Mouse (Mus musculus): Measurements from ENCODE around the gene Zfp639. TPM values are rescaled to one million over a fixed set of nuclear protein-coding genes. Genes with fewer than 3 reads are reported as not detected.

The Zfp639 gene
- polyA plus RNA-seq, 1 experiment, result 53.5 TPM

GRCm38 (mm10) chr3:32494387-32495087 lies 15.5 kb upstream of the Zfp639 start:
- no peak for DNase-seq
- Histone ChIP-seq H3K4me3 (replicated peaks; ENCODE audit: insufficient read depth, low read depth, low read length) (no peak overlapping the region), H3K27ac (ENCODE audit: insufficient read depth, low read length) (no peak overlapping the region), H3K4me1 (ENCODE audit: control insufficient read depth, insufficient read depth, low read length) (no peaks in the 10 kb centered on the region; the same call in 1 of the 2 replicates), H3K27me3 (ENCODE audit: control insufficient read depth, insufficient read depth, low read length) (no peaks in the 10 kb centered on the region)
- 85% methylated on average over 8 of the region's 8 CpGs for WGBS
- no peak for TF ChIP-seq CTCF (IDR thresholded peaks at IDR 0.05; ENCODE audit: borderline replicate concordance, insufficient read depth, low read depth, low read length)
- no peak for TF ChIP-seq POLR2A (IDR thresholded peaks at IDR 0.05; ENCODE audit: borderline replicate concordance, insufficient read depth, low read length)

- TF ChIP-seq CTCF (IDR thresholded peaks at IDR 0.05; ENCODE audit: borderline replicate concordance, insufficient read depth, low read depth, low read length), result no peak
- no peak for TF ChIP-seq POLR2A (IDR thresholded peaks at IDR 0.05; ENCODE audit: borderline replicate concordance, insufficient read depth, low read length)
- Histone ChIP-seq H3K4me1 (ENCODE audit: control insufficient read depth, insufficient read depth, low read length) (no peaks in the 10 kb centered on the region; the same call in 1 of the 2 replicates), H3K27me3 (ENCODE audit: control insufficient read depth, insufficient read depth, low read length) (no peaks in the 10 kb centered on the region), H3K4me3 (replicated peaks; ENCODE audit: insufficient read depth, low read depth, low read length) (no peak overlapping the region), H3K27ac (ENCODE audit: insufficient read depth, low read length) (no peak overlapping the region)
- 34% methylated on average over 8 of the region's 8 CpGs for WGBS
- DNase-seq, result no peak
These were observed 14.8 kb upstream of the Zfp639 start for GRCm38 (mm10) chr3:32495088-32495770.

- no peaks in the 10 kb centered on the region for H3K27me3 ChIP-seq (ENCODE audit: control insufficient read depth, insufficient read depth, low read length)
- H3K4me3 ChIP-seq (replicated peaks; ENCODE audit: insufficient read depth, low read depth, low read length), result no peak overlapping the region
- WGBS, result 24% methylated on average over 8 of the region's 8 CpGs
- H3K4me1 ChIP-seq (ENCODE audit: control insufficient read depth, insufficient read depth, low read length), result no peaks in the 10 kb centered on the region; the same call in 1 of the 2 replicates
- H3K27ac ChIP-seq (ENCODE audit: insufficient read depth, low read length), result no peak overlapping the region
- DNase-seq, result no peak
- TF ChIP-seq CTCF (IDR thresholded peaks at IDR 0.05; ENCODE audit: borderline replicate concordance, insufficient read depth, low read depth, low read length) (no peak), POLR2A (IDR thresholded peaks at IDR 0.05; ENCODE audit: borderline replicate concordance, insufficient read depth, low read length) (no peak)
These were observed 14.0 kb upstream of the Zfp639 start for GRCm38 (mm10) chr3:32495856-32496710.

- H3K27ac ChIP-seq (ENCODE audit: insufficient read depth, low read length), result no peak overlapping the region
- 91% methylated on average over 1 of the region's 1 CpGs for WGBS
- H3K27me3 ChIP-seq (ENCODE audit: control insufficient read depth, insufficient read depth, low read length), result no peaks in the 10 kb centered on the region
- no peaks in the 10 kb centered on the region; the same call in 1 of the 2 replicates for H3K4me1 ChIP-seq (ENCODE audit: control insufficient read depth, insufficient read depth, low read length)
- DNase-seq, result no peak
- H3K4me3 ChIP-seq (replicated peaks; ENCODE audit: insufficient read depth, low read depth, low read length), result no peak overlapping the region
- TF ChIP-seq CTCF (IDR thresholded peaks at IDR 0.05; ENCODE audit: borderline replicate concordance, insufficient read depth, low read depth, low read length), result no peak
- no peak for TF ChIP-seq POLR2A (IDR thresholded peaks at IDR 0.05; ENCODE audit: borderline replicate concordance, insufficient read depth, low read length)
These were observed 13.4 kb upstream of the Zfp639 start for GRCm38 (mm10) chr3:32496711-32497070.

GRCm38 (mm10) chr3:32500346-32500745 lies 9.7 kb upstream of the Zfp639 start:
- Histone ChIP-seq H3K27me3 (ENCODE audit: control insufficient read depth, insufficient read depth, low read length) (no peaks in the 10 kb centered on the region), H3K4me3 (replicated peaks; ENCODE audit: insufficient read depth, low read depth, low read length) (no peak overlapping the region), H3K27ac (ENCODE audit: insufficient read depth, low read length) (no peak overlapping the region), H3K4me1 (ENCODE audit: control insufficient read depth, insufficient read depth, low read length) (no peaks in the 10 kb centered on the region)
- DNase-seq, result no peak
- 92% methylated on average over 2 of the region's 2 CpGs for WGBS
- TF ChIP-seq CTCF (IDR thresholded peaks at IDR 0.05; ENCODE audit: borderline replicate concordance, insufficient read depth, low read depth, low read length), result no peak
- TF ChIP-seq POLR2A (IDR thresholded peaks at IDR 0.05; ENCODE audit: borderline replicate concordance, insufficient read depth, low read length), result no peak

- no peak for TF ChIP-seq POLR2A (IDR thresholded peaks at IDR 0.05; ENCODE audit: borderline replicate concordance, insufficient read depth, low read length)
- TF ChIP-seq CTCF (IDR thresholded peaks at IDR 0.05; ENCODE audit: borderline replicate concordance, insufficient read depth, low read depth, low read length), result no peak
- Histone ChIP-seq H3K4me1 (ENCODE audit: control insufficient read depth, insufficient read depth, low read length) (peaks cover 3% of the 10 kb centered on the region; the same call in 1 of the 2 replicates), H3K4me3 (replicated peaks; ENCODE audit: insufficient read depth, low read depth, low read length) (no peak overlapping the region), H3K27me3 (ENCODE audit: control insufficient read depth, insufficient read depth, low read length) (no peaks in the 10 kb centered on the region), H3K27ac (ENCODE audit: insufficient read depth, low read length) (no peak overlapping the region)
- 79% methylated on average over 3 of the region's 3 CpGs for WGBS
- no peak for DNase-seq
These were observed 4.2 kb upstream of the Zfp639 start for GRCm38 (mm10) chr3:32505841-32506240.

- H3K4me3 ChIP-seq (replicated peaks; ENCODE audit: insufficient read depth, low read depth, low read length), result no peak overlapping the region
- peaks cover 3% of the 10 kb centered on the region; the same call in 1 of the 2 replicates for H3K4me1 ChIP-seq (ENCODE audit: control insufficient read depth, insufficient read depth, low read length)
- TF ChIP-seq POLR2A (IDR thresholded peaks at IDR 0.05; ENCODE audit: borderline replicate concordance, insufficient read depth, low read length) (no peak), CTCF (IDR thresholded peaks at IDR 0.05; ENCODE audit: borderline replicate concordance, insufficient read depth, low read depth, low read length) (no peak)
- DNase-seq, result no peak
- no peaks in the 10 kb centered on the region for H3K27me3 ChIP-seq (ENCODE audit: control insufficient read depth, insufficient read depth, low read length)
- 56% methylated on average over 11 of the region's 11 CpGs for WGBS
- H3K27ac ChIP-seq (ENCODE audit: insufficient read depth, low read length), result no peak overlapping the region
These were observed 3.5 kb upstream of the Zfp639 start for GRCm38 (mm10) chr3:32506366-32507225.

All from cerebellum, adult 2 months (tissue).